Comparison of ENCODE assay signal across 16 mouse cellular contexts in genomic region chr16:35033241-35033640, GRCm38 (mm10). TPM values are rescaled to one million over a fixed set of nuclear protein-coding genes. Genes with fewer than 3 reads are reported as not detected.
DNase-seq lines count a peak whose midpoint lies in the region; ATAC-seq lines count a peak whose summit lies in the region.
"Had no signal": no experiment of that assay in that cellular context is flagged by ENCODE, and none has a peak within 500 bp of the region (broad histone marks: within the 10 kb centered on the region; RNA-seq: fewer than 3 reads in every experiment).

No protein-coding gene starts in this region.

- H3K4me1 ChIP-seq in embryonic facial prominence, embryonic 13.5 days: no peaks in the 10 kb centered on the region
- peaks cover 9% of the 10 kb centered on the region for H3K4me1 ChIP-seq in embryonic facial prominence, embryonic 10.5 days
- peaks cover 29% of the 10 kb centered on the region for H3K4me1 ChIP-seq in liver, embryonic 15.5 days (replicated peaks)
- H3K4me1 ChIP-seq: hindbrain, embryonic 15.5 days had no signal

- WGBS in embryonic facial prominence, embryonic 13.5 days: 81% methylated on average over 3 of the region's 3 CpGs
- 94% methylated on average over 3 of the region's 3 CpGs for WGBS in embryonic facial prominence, embryonic 10.5 days
- 68% methylated on average over 3 of the region's 3 CpGs for WGBS in liver, embryonic 15.5 days (ENCODE audit: insufficient replicate concordance)

- H3K36me3 ChIP-seq in embryonic facial prominence, embryonic 13.5 days: peaks cover 39% of the 10 kb centered on the region
- H3K36me3 ChIP-seq in embryonic facial prominence, embryonic 10.5 days (replicated peaks): peaks cover 69% of the 10 kb centered on the region
- peaks cover 33% of the 10 kb centered on the region for H3K36me3 ChIP-seq in liver, embryonic 15.5 days (replicated peaks)

- H3K27ac ChIP-seq in embryonic facial prominence, embryonic 13.5 days: peak overlapping the region; percentile 76
- no peak overlapping the region for H3K27ac ChIP-seq in embryonic facial prominence, embryonic 10.5 days (replicated peaks)
- H3K27ac ChIP-seq in liver, embryonic 15.5 days (replicated peaks): peak overlapping the region; percentile 3; the same call in 1 of the 2 replicates
- H3K27ac ChIP-seq: heart, adult 2 months; hindbrain, embryonic 15.5 days; limb, embryonic 12.5 days; neural tube, embryonic 13.5 days had no signal

- DNase-seq in embryonic facial prominence, embryonic 10.5 days (ENCODE audit: low spot score): no peak
- no peak for DNase-seq in liver
- DNase-seq in kidney, adult 9 months: peak; percentile 55
- peak; percentile 39 for DNase-seq in lung, postnatal 25 days (ENCODE audit: low spot score)
- DNase-seq in urinary bladder, postnatal 4 days (ENCODE audit: low spot score in 2 of 2): no peak
- DNase-seq: adrenal gland, postnatal 25 days; cerebellum, adult 9-11 months; forebrain, postnatal 0 days; heart, adult 2 months had no signal

- H3K4me3 ChIP-seq in embryonic facial prominence, embryonic 13.5 days: no peak overlapping the region
- no peak overlapping the region for H3K4me3 ChIP-seq in embryonic facial prominence, embryonic 10.5 days
- H3K4me3 ChIP-seq in liver, embryonic 15.5 days (replicated peaks): no peak overlapping the region
- H3K4me3 ChIP-seq: heart, adult 2 months; hindbrain, embryonic 15.5 days; limb, embryonic 12.5 days; neural tube, embryonic 13.5 days had no signal

- H3K9ac ChIP-seq in embryonic facial prominence, embryonic 13.5 days: no peak overlapping the region
- no peak overlapping the region for H3K9ac ChIP-seq in liver, embryonic 15.5 days
- H3K9ac ChIP-seq: forebrain, postnatal 0 days; hindbrain, embryonic 15.5 days; limb, embryonic 12.5 days; neural tube, embryonic 13.5 days had no signal

- H3K27me3 ChIP-seq in embryonic facial prominence, embryonic 13.5 days: no peaks in the 10 kb centered on the region
- no peaks in the 10 kb centered on the region for H3K27me3 ChIP-seq in embryonic facial prominence, embryonic 10.5 days (replicated peaks; ENCODE audit: low read depth, poor library complexity, severe bottlenecking)
- H3K27me3 ChIP-seq in liver, embryonic 15.5 days: no peaks in the 10 kb centered on the region
- H3K27me3 ChIP-seq: hindbrain, embryonic 15.5 days; limb, embryonic 12.5 days; megakaryocyte, embryonic 14.5 days; neural tube, embryonic 13.5 days had no signal

- no peak for ATAC-seq in embryonic facial prominence, embryonic 13.5 days (ENCODE audit: insufficient number of reproducible peaks, insufficient read depth, low FRiP score, low TSS enrichment, low read depth)
- no peak for ATAC-seq in liver, embryonic 15.5 days (ENCODE audit: insufficient read depth)
- no peak for ATAC-seq in megakaryocyte, adult 5-6 weeks (ENCODE audit: poor library complexity, severe bottlenecking)
- ATAC-seq: forebrain, postnatal 0 days had no signal

- no peaks in the 10 kb centered on the region for H3K9me3 ChIP-seq in embryonic facial prominence, embryonic 13.5 days
- H3K9me3 ChIP-seq in embryonic facial prominence, embryonic 10.5 days: no peaks in the 10 kb centered on the region
- H3K9me3 ChIP-seq in liver, embryonic 15.5 days (replicated peaks): no peaks in the 10 kb centered on the region
- H3K9me3 ChIP-seq: hindbrain, embryonic 15.5 days; limb, embryonic 12.5 days; megakaryocyte, embryonic 14.5 days; neural tube, embryonic 13.5 days had no signal

- no peak overlapping the region for H3K4me2 ChIP-seq in embryonic facial prominence, embryonic 13.5 days
- H3K4me2 ChIP-seq in liver, embryonic 15.5 days: no peak overlapping the region
- H3K4me2 ChIP-seq: hindbrain, embryonic 15.5 days; limb, embryonic 12.5 days; neural tube, embryonic 13.5 days had no signal

RNA-seq across cellular contexts. Expression of gene Hacd2, which starts 11.0 kb away (rescaled TPM):
- polyA plus RNA-seq in embryonic facial prominence, embryonic 13.5 days (2015; fragmentation: Nextera tagmentation; extraction: Ambion mirVana): 87.5 and 87.8 TPM in 2 replicates
- 77.4 and 77.5 TPM in 2 replicates for polyA plus RNA-seq in embryonic facial prominence, embryonic 10.5 days (2016; fragmentation: Nextera tagmentation; extraction: Ambion mirVana)
- polyA plus RNA-seq in liver, embryonic 15.5 days (2015; fragmentation: Nextera tagmentation; extraction: Ambion mirVana): 105 and 116 TPM in 2 replicates
- 60.5 and 61.3 TPM in 2 replicates for total RNA-seq in megakaryocyte, adult 5-6 weeks (2015)
- 7.6 and 12.4 TPM in 2 replicates for total RNA-seq in megakaryocyte, adult 5-6 weeks (2017)

Comparison
In these comparisons a context has a peak if more than half of its experiments do, and no peak if none do; other contexts are left out.
1. DNase-seq: peak in kidney, adult 9 months (single experiment) and lung, postnatal 25 days (single experiment); none in embryonic facial prominence, embryonic 10.5 days (single experiment), liver (single experiment) and urinary bladder, postnatal 4 days (0 of 2).